Mouse (Mus musculus) left cerebral cortex, adult 8-10 months (tissue): ENCODE measurements around the gene Bin2. TPM values are rescaled to one million over a fixed set of nuclear protein-coding genes. Genes with fewer than 3 reads are reported as not detected.
A peak's percentile ranks its signal among the peaks of the same experiment; 100 is the strongest.
"Not testable (repeated sequence)": the region's sequence is repeated elsewhere in the genome, so short reads cannot be mapped to it uniquely, and the experiment has no call there.

Experiments used
- DNase-seq, 2 experiments: peaks; one replicate each; pipeline ENCODE4 v3.0.0; 2022; ENCODE audit warnings: low spot score in 2 of 2
- total RNA-seq, 4 experiments: library from RNA; stranded (reverse); gene quantifications; 2 replicates each; pipeline ENCODE4 v1.2.4; 2022

Gene Bin2
- total RNA-seq, 4 experiments from 2014 or later: 6.8 to 10.0 (median 7.6) TPM

DNA sequence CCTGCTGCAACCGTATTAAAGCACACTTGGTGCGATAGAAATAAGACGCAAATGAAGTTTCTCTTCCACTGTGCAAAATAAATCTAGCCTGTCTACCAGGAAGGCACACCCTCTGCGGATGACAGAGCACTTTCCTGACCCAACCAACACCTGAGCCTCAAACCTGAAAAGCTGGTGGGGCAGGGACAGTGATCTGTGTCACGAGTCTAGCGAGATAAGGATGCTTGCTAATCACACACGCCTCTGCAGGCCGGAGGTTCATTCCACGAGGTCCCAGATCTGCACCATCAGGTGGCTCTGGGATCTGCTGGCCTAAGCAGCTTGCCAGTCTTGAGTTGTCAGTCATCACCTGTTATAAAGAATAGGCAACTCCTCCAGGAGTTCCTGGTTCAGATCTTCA, 17.7 kb downstream of the Bin2 start:
- no peak for DNase-seq

DNA sequence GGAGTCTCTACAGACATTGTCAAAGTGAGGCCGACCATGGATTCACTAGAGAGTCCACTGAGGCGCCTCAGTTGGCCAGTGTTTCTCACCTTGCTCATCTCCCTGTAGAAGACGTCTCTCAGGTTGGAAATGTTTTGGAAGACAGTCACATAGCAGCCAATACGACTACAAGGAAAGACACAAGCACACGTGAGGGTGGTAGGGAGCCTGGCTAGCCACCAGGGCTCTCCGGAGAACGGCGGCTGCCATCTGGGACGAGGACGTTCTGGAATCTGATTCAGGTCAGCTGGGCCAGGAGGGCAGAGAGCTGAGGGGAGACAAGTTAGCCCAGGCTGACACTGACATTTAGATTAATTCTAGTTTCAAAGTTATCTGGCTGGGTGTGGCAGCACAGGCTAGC, 19.2 kb downstream of the Bin2 start:
- no peak for DNase-seq

DNA sequence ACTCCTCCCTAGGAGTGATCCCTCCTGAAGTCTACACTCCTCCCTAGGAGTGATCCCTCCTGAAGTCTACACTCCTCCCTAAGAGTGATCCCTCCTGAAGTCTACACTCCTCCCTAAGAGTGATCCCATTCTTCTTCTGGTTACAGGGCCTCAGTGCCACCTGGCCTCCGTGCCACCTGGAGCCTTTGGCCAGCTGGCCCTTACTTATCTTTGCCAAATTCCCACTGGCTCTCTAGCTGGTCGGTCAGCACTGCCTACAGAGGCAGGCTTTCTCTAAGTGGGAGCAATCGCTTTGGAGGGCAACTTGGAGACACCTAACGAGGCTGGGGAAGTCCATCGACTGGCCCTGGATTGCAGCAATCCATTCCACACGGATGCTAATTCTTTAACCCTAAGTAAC, 23.2 kb downstream of the Bin2 start:
- DNase-seq: no peak

DNA sequence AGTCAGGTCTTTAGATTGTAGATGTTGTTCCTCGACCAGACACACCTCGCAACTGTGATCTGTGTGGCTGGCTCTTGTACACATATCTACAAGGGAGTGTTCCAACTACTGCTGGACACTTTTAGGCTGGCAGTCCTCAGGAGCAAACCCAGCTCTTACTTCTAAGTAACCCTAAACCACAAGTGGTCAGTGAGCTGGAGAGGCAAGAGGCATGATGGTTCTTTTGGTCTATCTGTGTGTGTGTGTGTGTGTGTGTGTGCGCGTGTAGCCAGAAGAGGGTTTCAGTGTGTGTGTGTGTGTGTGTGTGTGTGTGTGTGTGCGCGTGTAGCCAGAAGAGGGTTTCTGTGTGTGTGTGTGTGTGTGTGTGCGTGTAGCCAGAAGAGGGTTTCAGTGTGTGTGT, 26.9 kb downstream of the Bin2 start:
- no peak for DNase-seq

DNA sequence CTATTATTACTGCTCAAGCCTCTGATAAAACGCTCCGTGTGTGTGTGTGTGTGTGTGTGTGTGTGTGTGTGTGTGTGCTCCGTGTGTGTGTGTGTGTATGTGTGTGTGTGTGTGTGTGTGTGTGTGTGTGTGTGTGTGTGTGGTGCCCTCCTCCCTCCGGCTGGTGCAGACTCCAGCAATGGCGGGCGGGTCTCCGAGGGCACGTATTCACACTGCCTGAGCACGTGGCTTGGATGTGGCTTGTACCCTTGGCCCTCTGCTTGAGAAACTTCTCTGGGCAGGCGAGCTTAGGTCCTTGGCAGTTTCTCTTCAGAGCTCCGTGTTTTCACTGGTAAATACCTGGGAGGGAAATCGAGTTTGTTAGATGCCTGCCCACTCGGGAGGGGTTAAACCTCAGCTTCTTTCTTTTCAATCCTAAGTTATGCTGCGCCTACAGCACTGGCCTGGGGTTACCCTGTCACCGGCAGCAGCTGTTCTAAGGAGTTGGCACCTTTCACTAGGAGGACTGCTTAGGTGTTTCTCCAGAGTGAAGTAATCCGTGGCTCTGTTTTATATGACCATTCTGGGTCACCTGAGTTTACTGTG, 28.0 kb downstream of the Bin2 start:
- DNase-seq: no peak

DNA sequence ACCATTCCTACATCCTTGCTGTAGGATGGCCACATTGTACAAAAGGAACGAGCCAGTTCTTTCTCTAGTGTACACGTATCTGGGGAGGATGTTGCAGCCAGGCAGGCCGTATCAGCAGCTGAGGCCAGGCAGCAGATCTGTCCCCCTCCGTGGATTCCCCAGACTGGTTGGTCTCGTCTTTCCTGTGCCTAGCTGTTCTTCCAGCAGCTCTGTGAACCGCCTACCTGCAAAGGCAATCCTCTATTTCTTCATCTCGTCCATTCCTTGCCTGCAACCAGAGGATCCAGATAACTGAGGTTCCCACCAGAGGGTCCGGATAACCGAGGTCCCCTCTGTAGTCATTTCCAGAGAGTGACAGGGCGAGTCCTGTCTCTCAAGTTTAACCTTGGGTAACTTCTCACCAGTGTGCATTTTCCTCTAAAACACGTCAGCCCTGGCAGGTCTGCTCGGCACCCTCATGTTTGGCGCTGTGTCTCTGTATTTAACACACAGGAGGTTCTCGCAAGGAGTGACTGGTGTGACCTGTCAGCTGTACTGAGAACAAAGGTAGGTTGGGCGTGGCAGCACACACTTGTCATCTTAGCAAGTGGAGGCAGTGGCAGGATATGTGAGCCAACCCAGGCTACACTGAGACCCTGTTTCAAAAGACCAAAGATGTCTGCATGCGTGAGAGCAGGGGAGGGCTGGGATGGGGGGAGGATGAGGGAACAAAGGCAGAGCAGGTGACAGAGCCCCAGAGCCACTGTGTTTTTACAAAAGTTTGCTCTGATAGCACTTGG, 29.2 kb downstream of the Bin2 start:
- no peak for DNase-seq

DNA sequence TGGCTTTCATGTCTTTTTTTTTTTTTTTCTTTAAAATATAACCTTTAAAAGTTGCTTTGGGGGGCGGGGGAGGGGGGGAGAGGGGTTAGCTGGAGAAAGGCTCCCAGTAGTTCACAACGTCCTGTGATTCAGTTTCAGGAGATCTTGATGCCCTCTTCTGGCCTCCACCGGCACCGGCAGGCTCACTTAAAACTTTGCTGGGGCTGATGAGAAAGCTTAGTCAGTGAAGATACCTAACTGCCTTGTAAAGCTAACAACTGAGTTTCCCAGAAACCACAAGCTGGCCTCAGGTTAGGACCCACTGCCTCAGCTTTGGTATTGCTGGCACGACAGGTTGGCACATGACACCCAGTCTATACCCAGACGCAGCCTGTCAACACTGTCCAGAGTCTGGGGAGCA, 31.7 kb downstream of the Bin2 start:
- DNase-seq: no peak

DNA sequence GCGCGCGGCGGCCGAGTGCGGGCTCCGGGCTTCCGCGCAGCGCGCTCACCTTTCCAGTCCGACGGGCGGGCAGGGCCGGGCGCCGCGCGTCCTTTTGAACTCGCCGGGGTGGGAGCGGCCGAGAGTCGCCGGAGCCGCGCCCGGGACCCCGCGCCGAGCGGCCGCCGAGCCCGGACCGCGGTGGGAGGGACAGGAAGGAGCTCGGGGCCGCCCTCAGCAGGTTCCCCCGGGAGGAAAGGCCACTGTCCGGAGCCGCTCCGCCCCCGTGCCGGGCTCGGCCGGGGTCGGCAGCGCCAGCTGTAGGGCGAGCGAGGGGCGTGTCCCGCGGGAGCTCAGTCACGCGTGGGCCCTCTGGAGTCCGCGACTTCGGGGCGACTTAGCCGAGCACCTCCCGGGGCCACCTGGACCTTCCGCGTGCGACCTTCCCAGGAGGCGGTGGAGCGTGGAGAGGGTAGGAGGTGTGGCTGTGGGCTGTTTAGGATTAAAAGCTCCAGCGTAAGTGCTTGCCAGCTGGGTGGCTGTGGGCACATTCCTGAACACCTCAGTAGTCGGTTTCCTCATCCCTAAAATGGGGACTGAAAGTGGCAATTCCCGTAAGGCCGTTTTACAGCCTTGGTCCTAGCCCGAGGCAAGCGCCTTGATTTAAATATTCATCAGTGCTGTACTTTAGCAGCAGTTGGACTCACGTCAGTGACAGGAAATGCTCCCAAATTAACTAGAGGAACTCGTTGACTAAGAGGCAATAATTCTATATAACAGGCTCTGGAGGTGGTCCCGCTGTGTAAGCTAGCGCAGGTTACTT, 32.5 kb downstream of the Bin2 start, which contains the start of gene Smagp:
Gene Smagp, minus strand, starts transcription at position 241 of the 802 bp plus-strand sequence.
- no peak for DNase-seq

DNA sequence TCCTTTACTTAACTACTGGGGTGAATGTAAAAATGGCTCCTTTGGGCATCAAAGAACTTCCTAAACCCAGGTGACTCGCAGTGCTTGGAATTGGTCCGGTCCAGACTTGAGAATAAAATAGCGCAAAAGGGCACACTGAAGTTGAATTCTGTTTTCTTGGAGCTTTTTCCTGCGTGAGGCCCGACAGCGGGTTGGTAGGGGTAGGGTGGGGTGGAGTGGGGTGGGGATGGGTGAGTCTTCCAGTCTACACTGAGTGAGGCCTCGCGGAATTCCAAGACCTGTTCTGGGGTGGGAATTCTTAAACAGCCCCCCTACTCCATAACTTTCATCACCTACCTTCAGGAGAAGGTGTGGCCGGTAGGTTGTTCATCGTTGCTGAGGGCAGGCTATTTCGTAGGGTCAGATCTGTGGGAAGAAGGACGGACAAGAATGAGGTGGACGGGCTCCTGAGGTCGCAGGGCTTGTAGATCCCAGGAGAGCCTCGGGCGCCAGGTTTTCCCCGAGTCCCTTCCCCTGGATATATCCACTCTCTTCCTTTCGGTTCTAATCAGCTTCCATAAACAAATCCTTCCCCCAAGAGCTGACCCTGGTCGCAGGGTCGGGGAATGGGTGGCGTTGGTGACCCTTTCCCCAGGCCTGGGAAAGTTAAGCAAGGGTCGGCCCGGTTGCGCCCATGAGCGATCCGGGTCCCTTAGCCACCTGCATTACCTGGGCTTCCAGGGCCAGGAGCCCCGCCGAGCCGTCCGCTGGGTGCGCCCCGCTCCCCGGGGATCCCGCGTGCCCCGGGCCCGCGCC, 33.3 kb downstream of the Bin2 start:
- no peak for DNase-seq

DNA sequence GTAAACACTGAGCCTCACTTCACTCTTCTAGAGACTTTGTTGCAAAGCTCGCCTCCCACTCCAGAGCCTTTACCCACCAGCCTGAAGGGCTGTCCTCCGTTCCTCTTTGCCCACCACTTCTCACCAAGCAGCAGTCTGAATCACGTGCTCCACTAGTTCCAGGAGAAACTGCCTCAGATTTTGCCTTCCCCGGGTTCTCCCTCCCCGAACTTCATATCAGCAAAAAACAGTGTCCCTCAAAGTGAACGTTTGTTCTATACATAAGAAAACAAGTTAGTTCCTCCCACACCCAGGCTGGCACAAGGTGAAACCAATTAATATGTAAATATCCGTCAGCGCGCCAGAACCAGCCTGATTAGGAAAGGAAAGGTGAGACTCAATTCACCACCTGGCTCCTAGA, 34.1 kb downstream of the Bin2 start:
- DNase-seq: no peak

DNA sequence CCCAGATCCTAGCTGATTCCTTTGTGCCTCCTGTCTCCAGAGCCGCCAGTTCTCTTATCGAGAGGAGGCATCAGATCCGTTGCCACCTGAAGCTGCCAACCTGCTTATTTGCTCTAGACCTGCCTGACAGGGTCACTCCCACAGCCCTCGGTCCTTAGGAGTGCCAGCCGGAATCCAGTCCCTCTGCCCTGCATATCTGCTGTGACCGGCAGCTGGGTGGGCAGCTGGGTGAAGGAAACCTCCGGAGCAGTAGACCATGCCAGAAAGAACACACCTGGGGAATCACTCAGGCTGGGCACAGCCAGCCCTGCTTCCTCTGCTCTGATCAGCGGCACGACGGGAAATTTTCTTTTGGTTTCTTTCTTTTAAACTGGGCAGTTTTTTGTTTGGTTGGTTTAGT, 36.0 kb downstream of the Bin2 start:
- DNase-seq: no peak

DNA sequence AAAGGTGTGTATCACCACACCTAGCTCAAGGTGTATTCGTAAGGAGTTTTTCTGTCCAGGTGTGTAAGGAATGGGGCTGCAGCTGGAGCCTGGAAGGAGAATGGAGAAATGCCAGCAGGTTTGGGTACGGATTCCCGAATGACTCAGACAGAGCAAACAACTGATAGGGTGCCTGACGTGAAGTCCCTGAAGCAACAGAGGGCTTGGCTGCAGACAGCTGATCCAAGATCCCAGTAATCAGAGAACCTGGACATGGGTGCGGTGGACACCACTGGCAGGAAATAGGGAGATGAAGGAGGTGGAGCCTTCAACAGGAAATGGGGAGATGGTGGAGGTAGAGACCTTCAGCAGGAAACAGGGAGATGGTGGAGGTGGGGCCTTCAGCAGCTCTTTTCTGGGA, 37.0 kb downstream of the Bin2 start:
- no peak for DNase-seq

DNA sequence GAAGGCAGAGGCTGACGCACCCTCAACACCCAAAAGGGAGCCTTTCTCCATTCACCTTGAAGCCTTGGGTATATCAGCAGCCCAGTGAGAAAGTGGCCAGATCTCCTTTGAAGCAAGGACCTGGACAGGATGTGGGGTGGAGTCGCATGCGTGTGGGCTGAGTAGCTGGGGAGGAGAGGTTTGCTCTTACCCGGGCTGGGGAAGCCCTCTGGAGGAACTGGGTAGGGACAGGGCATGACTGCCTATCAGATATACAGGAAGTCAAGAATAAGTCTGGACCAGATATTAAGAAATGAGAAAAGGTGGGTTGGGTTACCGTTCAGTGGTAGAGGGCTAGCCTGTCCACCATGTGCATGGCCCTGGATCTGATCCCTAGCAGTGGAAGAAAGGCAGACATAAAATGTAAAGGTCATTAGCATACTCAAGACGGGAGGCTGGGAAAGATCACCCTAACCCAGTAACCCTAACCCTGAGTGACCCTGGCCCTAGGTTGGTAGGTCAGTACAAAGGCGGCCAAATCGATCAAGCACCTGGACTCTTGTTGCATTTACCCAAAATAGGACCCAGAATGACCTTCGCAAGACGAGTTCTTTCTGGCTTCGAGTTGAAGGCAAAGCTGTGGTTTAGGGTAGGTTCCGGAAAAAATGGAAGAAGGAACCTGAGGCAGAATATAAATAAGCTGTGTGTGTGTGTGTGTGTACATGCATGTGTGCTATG, 37.7 kb downstream of the Bin2 start:
- no peak for DNase-seq

DNA sequence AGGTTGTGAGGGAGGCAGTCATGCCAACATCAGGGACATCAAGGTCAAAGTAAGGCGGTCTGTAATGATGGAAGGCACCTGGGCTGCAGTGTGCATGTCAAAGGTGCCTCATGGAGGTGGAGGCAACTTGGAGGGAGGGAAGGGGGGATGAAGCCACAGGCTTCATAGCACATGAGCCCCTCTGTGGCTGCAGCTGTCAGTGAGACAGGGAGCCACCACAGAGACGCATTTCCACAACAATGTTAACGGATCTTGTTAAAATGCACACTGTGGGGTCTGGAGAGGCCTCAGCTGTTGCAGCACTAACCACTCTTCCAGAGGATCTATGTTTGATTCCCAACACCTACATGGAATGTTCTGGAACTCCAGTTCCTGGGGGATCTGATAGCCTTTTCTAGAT, 39.2 kb downstream of the Bin2 start:
- DNase-seq: no peak

DNA sequence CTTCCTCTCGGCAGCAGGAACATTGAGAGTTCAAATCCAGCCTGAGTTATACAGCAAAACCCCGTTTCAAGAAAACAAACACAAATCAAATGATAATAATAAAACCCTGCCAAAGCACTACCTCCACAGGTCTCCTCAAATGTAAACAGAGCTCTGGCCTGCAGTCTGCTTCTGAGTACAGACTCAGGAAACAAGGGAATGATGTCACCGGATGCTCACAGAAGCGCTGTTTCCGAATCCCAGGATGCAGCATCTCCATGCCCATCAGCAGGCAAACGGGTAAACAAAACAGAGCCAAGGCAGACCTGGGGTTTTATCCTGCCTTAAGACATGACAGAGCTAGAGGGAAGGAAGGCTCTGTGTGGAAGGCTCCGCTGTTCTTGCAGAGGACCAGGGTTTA, 40.6 kb downstream of the Bin2 start:
- DNase-seq: no peak

DNA sequence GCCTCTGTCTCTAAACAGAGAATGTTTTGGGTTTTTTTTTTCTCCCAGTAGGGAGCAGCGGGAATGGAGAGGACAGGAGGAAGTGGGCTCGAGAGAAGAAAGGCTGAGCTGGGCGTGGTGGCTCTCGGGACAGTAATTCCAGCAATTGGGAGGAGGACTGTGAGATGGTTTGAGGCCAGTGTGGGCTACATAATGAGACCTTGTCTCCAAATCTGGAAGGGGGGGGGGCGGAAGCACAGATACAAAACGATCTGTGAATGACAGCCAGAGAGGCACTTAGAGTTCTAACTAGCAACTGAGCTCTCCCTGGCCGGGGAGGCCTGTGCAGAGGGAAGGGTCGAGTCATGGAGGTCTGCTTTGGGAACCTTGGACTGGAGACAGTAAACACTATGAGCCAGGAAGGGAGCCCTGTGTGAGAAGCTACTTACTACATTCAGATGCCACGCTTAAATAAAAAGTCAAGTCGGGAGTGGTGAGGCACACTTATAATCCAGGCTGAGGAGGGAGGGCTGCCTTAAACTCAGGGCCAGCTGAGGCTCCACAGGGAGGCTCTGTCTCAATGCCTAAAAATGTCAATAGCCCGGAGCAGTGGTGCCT, 41.5 kb downstream of the Bin2 start:
- no peak for DNase-seq

DNA sequence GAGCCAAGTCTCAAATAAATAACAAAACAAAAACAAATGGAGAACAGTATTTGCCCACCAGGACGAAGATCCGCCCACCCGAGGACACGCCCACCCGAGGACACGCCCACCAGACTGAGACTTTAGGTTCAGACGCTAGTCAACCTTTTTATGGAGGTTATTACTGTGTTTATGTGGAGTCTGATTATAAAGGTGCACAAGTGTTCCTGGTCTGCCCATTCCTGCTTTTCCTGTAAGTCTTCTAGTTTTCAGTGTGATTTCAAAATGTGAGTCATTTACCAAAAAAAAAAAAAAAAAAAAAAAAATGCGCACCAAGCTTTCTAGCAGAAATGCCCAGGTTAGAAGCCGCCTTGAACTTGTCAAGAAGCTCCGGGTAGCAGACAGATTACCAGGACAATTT, 42.1 kb downstream of the Bin2 start:
- no peak for DNase-seq

DNA sequence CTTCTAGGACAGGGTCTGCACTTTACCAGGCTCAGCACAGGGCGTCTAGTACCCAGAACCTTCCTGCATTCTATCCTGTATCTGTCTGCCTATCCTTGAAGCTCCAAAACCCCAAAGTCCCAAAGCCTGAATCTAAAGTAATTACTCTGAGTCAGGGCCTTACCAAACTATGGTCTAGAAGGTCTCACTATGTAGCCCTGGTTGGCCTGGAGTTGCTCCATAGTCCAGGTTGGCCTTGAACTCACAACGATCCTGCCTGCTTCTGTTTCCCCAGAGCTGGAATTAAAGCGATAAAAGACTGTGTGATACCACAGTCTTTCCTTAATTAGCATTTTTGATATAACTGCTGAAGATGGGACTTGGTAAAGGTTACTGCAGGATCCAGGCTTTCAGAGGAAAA, 44.9 kb downstream of the Bin2 start:
- no peak for DNase-seq

DNA sequence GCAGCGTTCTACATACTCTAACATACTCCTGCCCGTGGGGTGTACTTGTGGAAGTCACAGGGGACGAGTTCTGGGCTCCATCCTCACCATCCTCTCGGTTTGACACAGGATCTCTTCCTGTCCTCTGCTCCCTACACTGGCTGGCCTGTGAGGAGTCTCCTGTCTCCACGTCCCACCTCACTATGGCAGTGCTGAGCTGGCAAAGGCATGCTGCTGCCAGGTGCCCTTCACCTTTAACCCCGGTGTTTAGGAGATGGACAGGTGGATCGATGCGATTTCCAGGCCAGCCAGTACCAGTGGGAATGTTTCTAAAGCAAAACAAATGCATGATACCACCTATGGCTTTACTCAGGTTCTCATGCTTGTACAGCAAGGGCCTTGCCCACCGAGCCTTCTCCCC, 45.6 kb downstream of the Bin2 start:
- DNase-seq: no peak

DNA sequence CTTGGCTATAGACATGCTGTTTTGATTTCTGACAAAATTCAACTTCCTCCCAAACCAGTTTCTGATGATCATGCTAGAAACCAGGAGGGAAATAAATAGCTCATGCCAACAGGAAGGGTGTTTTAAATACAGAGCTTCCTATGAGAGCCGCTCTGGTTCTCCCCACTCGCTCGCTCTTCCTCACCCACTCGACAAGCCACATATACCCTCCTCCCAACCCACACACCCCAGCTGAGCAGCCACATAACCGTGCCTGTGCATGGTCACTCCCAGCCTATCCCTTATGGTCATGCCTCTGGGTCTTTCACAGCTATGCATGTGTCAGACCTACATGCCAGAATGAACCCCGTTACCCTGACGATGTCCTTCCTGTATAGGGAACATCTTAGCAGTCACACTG, 47.2 kb downstream of the Bin2 start:
- DNase-seq: peak in 1 of 2 experiments; percentile 69

DNA sequence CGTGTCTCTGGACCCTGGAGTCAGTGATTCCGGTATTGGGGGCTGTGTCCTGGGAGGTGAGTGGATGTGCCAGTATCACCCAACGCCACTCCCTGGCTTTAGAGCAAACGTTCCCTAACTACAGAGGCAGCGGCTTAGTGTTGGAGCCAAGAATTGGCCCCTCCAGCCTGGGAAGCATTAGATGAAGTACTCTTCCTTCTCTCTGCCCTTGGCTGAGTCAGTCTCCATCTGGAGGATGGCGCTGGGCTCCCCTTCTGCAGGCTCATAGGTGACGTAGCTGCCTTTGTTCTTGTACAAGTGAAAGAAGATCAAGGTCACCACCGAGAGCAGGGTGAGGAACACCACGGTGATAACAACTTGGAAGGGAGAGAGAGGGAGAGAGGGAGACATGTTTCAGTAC, 47.7 kb downstream of the Bin2 start:
- DNase-seq: not testable (repeated sequence)
